Mouse (Mus musculus): ENCODE data around the gene Plau.

The Plau gene

GRCm38 (mm10) chr14:20836171-20836904, at the start of gene Plau:
TSS of gene Plau (plus strand) at chr14:20836660.
- DNase-seq = peak; percentile 80

- DNase-seq = no peak
Measured at GRCm38 (mm10) chr14:20788151-20788550, 48.3 kb upstream of the Plau start.

DNA sequence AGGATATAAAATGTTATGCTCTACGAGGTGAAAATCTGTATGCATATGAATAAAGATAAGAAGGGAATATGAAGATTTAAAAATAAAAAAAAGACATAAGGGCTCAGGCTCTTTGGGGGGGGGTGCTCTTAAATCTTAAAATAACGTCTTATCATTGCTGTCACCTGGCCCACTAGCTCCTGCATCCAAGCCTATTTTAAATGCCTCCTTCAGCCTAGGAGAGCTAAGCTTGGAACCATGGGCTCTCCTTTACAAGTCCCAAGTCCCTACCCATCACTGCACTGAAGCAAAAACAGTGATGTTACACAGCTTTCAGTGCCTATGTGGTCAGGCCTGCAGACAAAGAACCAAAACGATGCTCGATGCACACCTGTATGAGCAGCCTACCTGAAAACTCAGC, 46.9 kb upstream of the Plau start:
- DNase-seq = no peak

GRCm38 (mm10) chr14:20790445-20790844, 46.0 kb upstream of the Plau start:
- no peak for DNase-seq

- DNase-seq = no peak
Measured at GRCm38 (mm10) chr14:20790996-20791395, 45.5 kb upstream of the Plau start.

DNA sequence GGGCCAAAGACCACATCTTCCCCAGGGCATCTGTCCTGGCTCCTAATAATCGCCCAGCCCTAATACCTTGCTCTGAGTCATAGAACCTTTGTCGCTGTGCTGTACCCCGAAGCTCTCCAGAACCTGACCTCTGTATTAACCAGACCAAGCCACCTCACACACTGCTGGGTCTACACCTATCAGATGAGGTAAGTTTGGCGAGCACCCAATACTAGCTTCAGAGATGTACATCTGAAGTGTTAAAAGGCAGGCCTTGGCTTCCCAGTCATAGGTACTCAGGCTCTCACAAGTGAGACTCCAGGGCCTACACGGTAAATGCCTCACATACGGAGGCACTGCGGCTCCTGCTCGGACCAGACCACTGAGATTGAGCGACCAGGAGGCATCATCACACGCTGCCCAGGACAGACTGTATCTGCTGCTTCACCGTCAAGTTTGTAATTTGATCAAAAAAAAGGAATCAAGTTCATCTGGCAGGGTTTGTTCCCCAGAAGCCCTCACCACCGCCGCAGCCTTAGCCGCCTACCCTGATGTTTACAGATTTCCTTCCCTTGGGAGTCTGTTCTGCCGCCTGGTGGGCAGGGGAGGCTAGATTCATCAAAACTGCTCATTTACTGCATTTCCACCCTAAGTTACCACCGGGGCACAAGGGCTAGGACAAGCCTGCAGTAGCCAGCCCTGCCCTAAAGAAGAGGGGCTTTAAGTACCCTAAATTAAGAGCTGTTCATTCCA, 44.8 kb upstream of the Plau start:
- no peak for DNase-seq

DNA sequence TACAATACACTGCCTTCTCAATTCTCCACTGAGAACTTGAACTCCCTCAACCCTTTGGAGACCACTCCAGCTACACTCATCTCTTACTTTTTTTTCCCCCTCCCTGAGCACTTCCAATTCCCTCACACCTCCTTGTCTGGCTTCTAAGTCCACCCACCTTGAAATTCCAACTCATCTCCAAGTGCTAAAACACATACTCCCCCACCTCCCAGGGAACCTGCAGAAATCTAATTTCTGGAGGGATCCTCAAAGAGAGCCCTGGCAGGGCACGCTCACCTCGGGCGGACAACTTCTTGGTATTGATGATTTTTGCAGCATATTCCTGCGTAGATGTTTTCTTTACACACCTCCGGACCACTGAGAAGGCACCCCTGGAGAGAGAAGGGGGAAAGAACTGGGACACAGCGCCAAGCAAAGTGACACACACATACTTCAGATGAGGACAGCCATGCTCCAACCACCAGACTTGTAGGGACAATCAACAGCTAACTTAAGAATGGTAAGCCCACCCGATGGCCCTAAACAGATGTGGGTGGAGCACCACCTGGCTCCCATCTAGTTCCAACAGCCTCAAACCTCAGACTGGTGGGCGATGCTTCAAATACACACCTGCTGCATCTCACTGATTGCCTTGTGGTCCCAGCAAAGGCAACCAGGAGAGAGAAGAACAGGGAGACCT, 44.1 kb upstream of the Plau start:
- DNase-seq = no peak

- DNase-seq = peak; percentile 73
Measured at GRCm38 (mm10) chr14:20792922-20793757, 43.3 kb upstream of the Plau start.

- peak; percentile 89 for DNase-seq
Measured at GRCm38 (mm10) chr14:20793758-20794531, 42.5 kb upstream of the Plau start, which contains the start of gene Camk2g. TSS of gene Camk2g (minus strand) at chr14:20794088.

DNA sequence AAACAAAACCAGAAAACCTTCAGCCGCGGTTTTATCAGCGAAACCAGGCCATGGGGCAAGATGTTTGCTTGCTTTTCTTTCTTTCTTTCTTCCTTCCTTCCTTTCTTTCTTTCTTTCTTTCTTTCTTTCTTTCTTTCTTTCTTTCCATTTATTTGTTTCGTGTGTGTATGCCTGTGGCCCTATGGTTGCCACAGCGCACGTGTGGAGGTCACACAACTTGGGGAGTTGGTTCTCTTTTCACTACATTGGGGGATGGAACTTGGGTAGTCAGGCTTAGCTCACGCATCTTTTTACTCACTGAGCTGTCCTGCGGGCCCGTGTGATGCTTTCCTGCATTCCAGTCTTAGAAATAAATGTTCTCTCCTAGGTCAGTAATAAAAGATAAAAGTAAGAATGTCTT, 41.9 kb upstream of the Plau start:
- no peak for DNase-seq

DNA sequence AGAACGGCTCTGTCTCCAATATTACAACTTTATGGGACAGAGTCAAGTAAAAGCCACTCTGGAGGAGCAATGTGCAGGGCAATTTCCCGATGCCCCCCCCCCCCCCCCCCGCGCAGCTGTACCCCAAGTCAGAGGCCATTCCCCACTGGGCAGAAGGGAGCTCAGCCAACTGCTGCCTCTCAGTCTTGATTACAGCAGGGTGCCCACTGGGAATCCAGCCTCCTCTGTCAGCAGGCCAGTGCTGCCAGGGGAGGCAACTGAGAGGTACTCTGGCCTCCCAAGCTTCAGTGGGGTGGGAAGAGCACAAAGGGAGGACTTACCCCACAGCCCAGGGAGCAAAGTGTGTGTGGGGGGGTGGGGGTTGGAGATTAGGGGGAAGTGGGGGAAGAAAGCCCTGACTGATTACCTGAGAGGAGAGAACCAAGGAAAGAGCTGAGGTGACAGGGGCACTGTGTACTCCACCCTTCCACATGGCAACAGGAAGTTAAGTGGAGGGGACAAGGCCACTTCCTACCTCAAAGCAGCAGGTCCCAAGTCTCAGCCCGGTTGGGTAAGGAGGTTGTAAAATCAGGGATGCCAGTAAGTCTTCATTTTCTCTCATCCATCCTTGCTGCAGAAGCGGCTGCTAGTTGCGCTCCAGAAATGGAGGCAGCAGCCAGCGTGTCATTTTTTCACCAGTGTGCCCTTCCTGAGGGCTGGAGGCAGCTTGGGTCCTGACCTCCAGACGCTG, 40.9 kb upstream of the Plau start:
- no peak for DNase-seq

- DNase-seq = no peak
Measured at GRCm38 (mm10) chr14:20796170-20796569, 40.3 kb upstream of the Plau start.

DNA sequence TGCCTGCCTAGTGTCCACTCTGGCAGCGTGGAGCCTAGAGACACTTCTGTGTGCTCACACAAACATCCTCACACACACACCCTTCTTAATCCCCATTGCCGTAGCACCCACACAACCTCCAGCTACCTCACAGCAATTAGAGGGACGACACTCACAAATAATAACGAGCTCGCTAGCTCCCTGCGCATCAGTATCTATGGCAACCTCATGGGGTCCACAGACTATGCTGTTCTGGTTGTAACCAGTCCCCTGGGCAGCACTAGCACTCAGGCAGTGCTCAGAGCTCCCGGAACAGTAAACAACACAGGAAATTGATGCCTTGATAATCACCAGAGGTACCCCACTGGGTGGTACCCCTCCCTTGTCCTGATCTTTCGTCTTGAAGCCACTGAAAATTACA, 39.8 kb upstream of the Plau start:
- DNase-seq = no peak

DNA sequence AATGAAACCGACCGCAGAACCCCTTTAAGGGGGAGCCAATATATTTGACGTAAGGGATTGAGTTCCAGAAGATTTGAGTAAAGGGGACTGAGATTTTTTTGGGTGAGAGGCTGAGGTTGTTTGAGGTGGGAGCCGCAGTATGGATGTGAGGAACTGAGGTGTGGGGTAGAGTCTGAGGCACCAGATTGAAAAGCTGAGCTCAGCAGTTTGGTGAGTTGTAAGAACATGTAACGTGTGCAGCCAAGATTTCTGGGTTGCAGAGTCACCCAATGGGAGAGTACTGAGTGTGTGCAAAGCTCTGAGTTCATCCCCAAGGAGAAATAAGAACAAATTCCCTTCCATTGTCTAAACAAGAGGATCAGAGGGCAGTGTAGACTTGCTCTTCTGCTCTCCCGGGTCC, 38.2 kb upstream of the Plau start:
- no peak for DNase-seq

- DNase-seq = peak; percentile 89
Measured at GRCm38 (mm10) chr14:20798761-20799160, 37.7 kb upstream of the Plau start.

DNA sequence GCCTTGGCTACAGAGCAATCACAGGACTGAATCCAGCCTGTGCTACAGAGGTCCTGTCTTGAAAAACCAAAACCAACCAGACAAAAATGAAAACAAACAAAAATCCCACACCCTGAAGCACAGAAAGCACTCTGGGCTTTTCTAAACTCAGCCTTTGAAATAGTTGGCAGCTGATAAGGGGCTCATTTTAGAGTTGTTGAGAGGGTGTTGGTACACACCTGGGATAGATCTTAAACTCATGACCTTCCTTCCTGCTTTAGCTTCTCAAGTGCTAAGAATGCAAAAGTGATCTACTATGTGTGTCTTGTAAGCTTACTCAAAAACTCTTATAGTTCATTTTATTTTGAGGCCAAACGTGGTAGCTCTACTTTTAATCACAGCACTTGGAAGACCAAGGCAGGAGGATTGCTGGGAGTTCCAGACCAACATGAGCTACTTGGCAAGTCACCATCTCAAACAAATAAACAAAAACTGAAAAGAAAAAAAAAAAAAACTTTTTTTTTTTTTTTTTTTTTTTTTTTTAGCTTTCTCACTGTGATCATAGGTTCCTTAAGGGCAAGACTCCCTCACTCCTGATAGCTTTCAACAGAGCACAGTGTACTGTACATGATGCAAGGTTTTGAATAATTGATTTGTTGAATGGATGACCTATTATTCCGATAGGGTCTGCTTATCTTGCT, 33.4 kb upstream of the Plau start:
- DNase-seq = no peak

- DNase-seq = peak; percentile 88
Measured at GRCm38 (mm10) chr14:20803606-20803938, 32.9 kb upstream of the Plau start.

DNA sequence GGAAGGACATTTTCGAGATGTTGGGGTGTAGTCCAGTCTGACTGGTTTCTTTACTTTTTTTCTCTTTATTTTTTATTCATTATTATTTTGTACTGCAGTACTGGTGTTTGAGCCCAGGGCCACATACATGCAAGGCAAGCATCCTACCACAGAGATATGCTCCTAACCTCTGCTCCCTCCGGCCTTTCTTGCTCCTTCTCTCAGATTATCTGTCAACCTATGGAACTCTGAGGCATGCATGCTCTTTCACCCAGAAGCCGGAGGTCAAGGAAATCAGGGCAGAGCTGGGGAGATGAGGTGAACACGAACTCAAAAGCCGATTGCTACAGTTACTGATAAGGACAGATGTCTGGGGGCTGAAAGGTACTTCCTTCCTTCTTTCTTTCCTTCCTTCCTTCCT, 32.0 kb upstream of the Plau start:
- DNase-seq = no peak

- DNase-seq = peak; percentile 59
Measured at GRCm38 (mm10) chr14:20804964-20805672, 31.3 kb upstream of the Plau start.

Data from retina, postnatal 1 day (tissue).